Mouse (Mus musculus): ENCODE results near the gene Fam240a. TPM values are rescaled to one million over a fixed set of nuclear protein-coding genes. Genes with fewer than 3 reads are reported as not detected.

Fam240a gene
- polyA plus RNA-seq, 1 experiment from 2014 or later, result not detected

DNA sequence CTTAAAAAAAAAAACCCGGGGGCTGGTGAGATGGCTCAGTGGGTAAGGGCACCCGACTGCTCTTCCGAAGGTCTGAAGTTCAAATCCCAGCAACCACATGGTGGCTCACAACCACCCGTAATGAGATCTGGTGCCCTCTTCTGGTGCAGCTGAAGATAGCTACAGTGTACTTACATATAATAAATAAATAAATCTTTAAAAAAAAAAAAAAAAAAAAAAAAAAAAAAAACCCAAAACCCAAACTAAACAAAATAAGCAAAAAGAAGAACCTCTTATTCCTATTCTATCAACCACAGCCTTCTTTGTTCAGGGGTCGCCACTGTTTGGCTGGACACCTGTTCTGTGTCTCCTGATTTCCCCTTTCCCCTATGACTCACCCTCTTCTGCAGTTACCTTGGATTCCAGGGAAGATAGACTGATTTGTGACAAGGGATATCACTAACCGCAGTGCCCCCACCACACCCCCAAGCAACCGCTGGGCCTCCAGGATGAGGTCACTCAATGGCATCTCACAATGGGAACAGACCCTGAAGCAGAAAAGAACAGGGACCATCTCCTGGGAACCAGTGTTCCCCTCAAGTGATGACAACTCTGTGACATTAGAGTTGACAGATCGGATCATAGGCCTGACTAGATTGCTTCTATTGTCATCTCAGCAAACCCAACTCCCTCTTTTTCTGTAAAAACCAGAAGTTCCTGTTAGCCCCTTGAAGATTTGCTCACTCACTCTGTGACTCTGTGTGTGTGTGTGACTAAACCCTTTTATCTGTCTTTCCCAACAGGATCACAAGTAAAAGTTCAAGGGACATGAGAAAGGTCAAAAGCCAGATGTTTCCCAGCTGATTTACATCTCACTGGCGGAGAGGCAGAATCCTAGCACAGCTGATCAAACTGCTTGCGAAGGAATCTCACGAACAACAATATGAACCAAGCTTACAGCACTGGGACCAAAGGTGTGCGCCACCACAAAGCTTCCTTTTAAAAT, 21.1 kb upstream of the Fam240a start:
- Histone ChIP-seq H3K4me2 (replicated peaks) (no peak overlapping the region), H3K4me1 (no peaks in the 10 kb centered on the region), H3K9ac (replicated peaks) (no peak overlapping the region), H3K9me3 (no peaks in the 10 kb centered on the region), H3K27me3 (no peaks in the 10 kb centered on the region), H3K27ac (replicated peaks) (no peak overlapping the region), H3K36me3 (no peaks in the 10 kb centered on the region), H3K4me3 (no peak overlapping the region)
- no peak for ATAC-seq (replicated peaks)
- WGBS, result 85% methylated on average over 12 of the region's 12 CpGs

GRCm38 (mm10) chr9:110935941-110936340, 19.3 kb upstream of the Fam240a start:
- H3K4me1 ChIP-seq, result no peaks in the 10 kb centered on the region
- H3K27ac ChIP-seq (replicated peaks), result no peak overlapping the region
- H3K4me3 ChIP-seq, result no peak overlapping the region
- no peak for ATAC-seq (replicated peaks)
- no peaks in the 10 kb centered on the region for H3K27me3 ChIP-seq
- 86% methylated on average over 7 of the region's 7 CpGs for WGBS
- H3K9ac ChIP-seq (replicated peaks), result no peak overlapping the region
- no peaks in the 10 kb centered on the region for H3K36me3 ChIP-seq
- no peak overlapping the region for H3K4me2 ChIP-seq (replicated peaks)
- no peaks in the 10 kb centered on the region for H3K9me3 ChIP-seq

- H3K4me1 ChIP-seq, result no peaks in the 10 kb centered on the region
- WGBS, result 73% methylated on average over 12 of the region's 12 CpGs
- no peak overlapping the region for H3K9ac ChIP-seq (replicated peaks)
- H3K4me2 ChIP-seq (replicated peaks), result no peak overlapping the region
- no peaks in the 10 kb centered on the region for H3K9me3 ChIP-seq
- no peak for ATAC-seq (replicated peaks)
- no peak overlapping the region for H3K4me3 ChIP-seq
- H3K27ac ChIP-seq (replicated peaks), result no peak overlapping the region
- no peaks in the 10 kb centered on the region for H3K36me3 ChIP-seq
- H3K27me3 ChIP-seq, result no peaks in the 10 kb centered on the region
These were observed 17.3 kb upstream of the Fam240a start for GRCm38 (mm10) chr9:110933850-110934437.

GRCm38 (mm10) chr9:110931573-110931972, 14.9 kb upstream of the Fam240a start:
- Histone ChIP-seq H3K27ac (replicated peaks) (no peak overlapping the region), H3K4me2 (replicated peaks) (no peak overlapping the region), H3K27me3 (no peaks in the 10 kb centered on the region), H3K36me3 (no peaks in the 10 kb centered on the region), H3K4me1 (no peaks in the 10 kb centered on the region), H3K9ac (replicated peaks) (no peak overlapping the region), H3K9me3 (no peaks in the 10 kb centered on the region), H3K4me3 (no peak overlapping the region)
- 54% methylated on average over 6 of the region's 6 CpGs for WGBS
- ATAC-seq (replicated peaks), result no peak

DNA sequence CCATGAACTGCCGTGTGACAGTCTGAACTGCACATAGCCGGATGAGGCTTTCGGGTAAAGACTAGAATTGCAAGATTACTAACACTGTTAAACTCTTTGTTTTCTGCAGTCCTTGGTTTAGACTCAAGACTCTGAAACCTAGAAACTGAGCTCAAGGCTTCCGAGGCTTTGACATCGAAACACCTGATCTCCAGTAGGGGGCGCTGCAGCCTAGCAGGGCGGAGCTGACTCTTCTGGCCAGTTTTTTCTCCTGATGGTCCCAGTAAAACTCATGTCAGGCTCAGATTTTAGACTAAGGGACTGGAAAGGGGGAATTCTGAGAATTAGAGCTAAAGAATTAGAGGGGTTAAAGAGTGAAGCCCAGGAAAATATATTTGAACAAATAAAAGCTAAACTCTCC, 6.1 kb upstream of the Fam240a start:
- 18% methylated on average over 7 of the region's 7 CpGs for WGBS
- no peak overlapping the region for H3K27ac ChIP-seq (replicated peaks)
- no peaks in the 10 kb centered on the region for H3K9me3 ChIP-seq
- H3K4me3 ChIP-seq, result no peak overlapping the region
- no peak for ATAC-seq (replicated peaks)
- no peaks in the 10 kb centered on the region for H3K4me1 ChIP-seq
- no peak overlapping the region for H3K4me2 ChIP-seq (replicated peaks)
- H3K36me3 ChIP-seq, result no peaks in the 10 kb centered on the region
- H3K27me3 ChIP-seq, result no peaks in the 10 kb centered on the region
- H3K9ac ChIP-seq (replicated peaks), result no peak overlapping the region

DNA sequence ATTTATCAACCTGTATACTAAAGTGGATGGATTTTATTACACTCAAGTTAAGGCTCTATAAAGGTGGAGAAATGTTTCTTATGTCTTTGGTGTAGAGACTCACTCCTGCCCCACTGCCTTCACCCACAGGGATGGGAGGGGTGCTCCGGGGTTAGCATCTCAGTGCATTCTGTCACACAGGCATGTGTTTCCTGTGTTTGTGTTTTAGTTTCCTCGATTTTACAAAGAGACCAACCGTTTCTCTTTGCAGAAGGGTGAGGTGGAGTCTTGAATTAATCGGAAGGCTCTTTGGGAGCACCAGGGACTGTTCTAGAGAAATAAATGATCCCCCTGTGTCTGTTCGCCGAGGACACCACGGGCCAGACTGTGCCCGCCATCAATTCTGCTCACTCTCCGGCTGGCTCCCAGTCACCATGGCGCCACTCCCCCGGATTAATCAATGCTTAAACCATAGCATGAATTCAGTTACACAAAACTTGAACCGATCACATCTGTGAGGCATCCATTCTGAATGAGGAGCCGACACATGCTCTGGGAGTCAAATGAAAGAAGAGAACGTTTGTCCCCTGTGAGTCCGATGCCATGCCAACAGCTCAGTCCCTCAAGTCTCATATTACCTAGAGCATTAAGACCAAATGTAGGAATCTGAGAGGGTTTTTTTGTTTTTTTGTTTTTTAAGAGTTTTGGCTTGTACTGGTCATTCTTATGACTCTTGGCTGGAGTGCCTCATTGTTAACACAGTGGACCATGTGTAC, 4.2 kb upstream of the Fam240a start:
- Histone ChIP-seq H3K4me1 (no peaks in the 10 kb centered on the region), H3K4me2 (replicated peaks) (no peak overlapping the region), H3K27me3 (no peaks in the 10 kb centered on the region), H3K9ac (replicated peaks) (no peak overlapping the region), H3K36me3 (no peaks in the 10 kb centered on the region), H3K4me3 (no peak overlapping the region), H3K27ac (replicated peaks) (no peak overlapping the region; the same call in 1 of the 2 replicates), H3K9me3 (no peaks in the 10 kb centered on the region)
- ATAC-seq (replicated peaks), result no peak
- WGBS, result 71% methylated on average over 15 of the region's 15 CpGs

DNA sequence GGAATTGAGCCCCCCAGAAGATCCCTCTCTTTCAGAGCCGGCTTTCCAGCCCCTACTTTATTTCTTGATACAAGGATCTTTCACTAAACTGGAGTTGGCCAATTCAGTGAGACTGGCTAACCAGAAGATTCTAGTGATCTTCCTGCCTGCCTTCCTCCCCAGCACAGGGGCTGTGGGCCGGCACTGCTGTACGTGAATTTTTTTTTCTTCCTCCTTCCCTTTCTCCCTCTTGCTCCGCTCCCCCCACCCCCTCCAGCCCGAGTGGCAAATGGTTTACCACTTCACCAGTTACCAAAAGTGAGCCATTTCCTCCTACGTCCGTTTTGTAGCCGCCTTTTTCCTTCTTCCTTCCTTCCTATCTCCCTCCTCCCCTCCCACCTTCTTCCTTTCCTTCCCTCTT, 1.2 kb downstream of the Fam240a start:
- no peaks in the 10 kb centered on the region for H3K4me1 ChIP-seq
- 85% methylated on average over 8 of the region's 8 CpGs for WGBS
- H3K9ac ChIP-seq (replicated peaks), result no peak overlapping the region
- H3K27me3 ChIP-seq, result no peaks in the 10 kb centered on the region
- H3K9me3 ChIP-seq, result no peaks in the 10 kb centered on the region
- no peak overlapping the region for H3K4me2 ChIP-seq (replicated peaks)
- ATAC-seq (replicated peaks), result no peak
- no peaks in the 10 kb centered on the region for H3K36me3 ChIP-seq
- H3K27ac ChIP-seq (replicated peaks), result no peak overlapping the region
- no peak overlapping the region for H3K4me3 ChIP-seq

- Histone ChIP-seq H3K9ac (replicated peaks) (no peak overlapping the region), H3K27me3 (no peaks in the 10 kb centered on the region), H3K9me3 (no peaks in the 10 kb centered on the region), H3K36me3 (no peaks in the 10 kb centered on the region), H3K27ac (replicated peaks) (no peak overlapping the region), H3K4me3 (no peak overlapping the region), H3K4me2 (replicated peaks) (no peak overlapping the region), H3K4me1 (no peaks in the 10 kb centered on the region)
- no peak for ATAC-seq (replicated peaks)
- 62% methylated on average over 21 of the region's 21 CpGs for WGBS
These were observed 1.9 kb downstream of the Fam240a start for GRCm38 (mm10) chr9:110914631-110915236.

- Histone ChIP-seq H3K36me3 (no peaks in the 10 kb centered on the region), H3K4me3 (no peak overlapping the region), H3K4me1 (no peaks in the 10 kb centered on the region), H3K9me3 (no peaks in the 10 kb centered on the region), H3K27me3 (no peaks in the 10 kb centered on the region), H3K27ac (replicated peaks) (no peak overlapping the region), H3K9ac (replicated peaks) (no peak overlapping the region), H3K4me2 (replicated peaks) (no peak overlapping the region)
- no peak for ATAC-seq (replicated peaks)
- WGBS, result 70% methylated on average over 6 of the region's 6 CpGs
These were observed 7.2 kb downstream of the Fam240a start for GRCm38 (mm10) chr9:110909371-110909967.

DNA sequence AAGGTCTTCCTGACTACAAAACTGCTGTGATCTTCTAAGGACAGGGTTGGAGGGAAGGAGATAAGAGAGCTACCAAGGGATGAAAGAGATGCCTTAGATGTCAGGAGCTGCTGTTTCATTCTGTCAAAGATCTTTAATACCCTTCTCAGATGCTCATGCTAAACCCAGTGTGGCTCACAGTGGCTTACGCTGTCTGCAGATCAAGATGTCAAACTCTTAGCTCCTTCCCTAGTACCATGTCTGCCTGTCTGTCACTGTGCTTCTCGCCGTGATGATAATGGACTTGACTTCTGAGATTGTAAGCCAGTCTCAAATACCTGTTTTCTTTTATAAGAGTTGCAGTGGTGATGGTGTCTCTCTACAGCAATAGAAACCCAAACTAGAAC, 8.0 kb downstream of the Fam240a start:
- H3K9ac ChIP-seq (replicated peaks), result no peak overlapping the region
- no peak overlapping the region for H3K27ac ChIP-seq (replicated peaks)
- H3K4me2 ChIP-seq (replicated peaks), result no peak overlapping the region
- H3K4me3 ChIP-seq, result no peak overlapping the region
- H3K36me3 ChIP-seq, result no peaks in the 10 kb centered on the region
- H3K27me3 ChIP-seq, result no peaks in the 10 kb centered on the region
- H3K9me3 ChIP-seq, result no peaks in the 10 kb centered on the region
- WGBS, result 89% methylated on average over 3 of the region's 3 CpGs
- H3K4me1 ChIP-seq, result no peaks in the 10 kb centered on the region
- no peak for ATAC-seq (replicated peaks)

DNA sequence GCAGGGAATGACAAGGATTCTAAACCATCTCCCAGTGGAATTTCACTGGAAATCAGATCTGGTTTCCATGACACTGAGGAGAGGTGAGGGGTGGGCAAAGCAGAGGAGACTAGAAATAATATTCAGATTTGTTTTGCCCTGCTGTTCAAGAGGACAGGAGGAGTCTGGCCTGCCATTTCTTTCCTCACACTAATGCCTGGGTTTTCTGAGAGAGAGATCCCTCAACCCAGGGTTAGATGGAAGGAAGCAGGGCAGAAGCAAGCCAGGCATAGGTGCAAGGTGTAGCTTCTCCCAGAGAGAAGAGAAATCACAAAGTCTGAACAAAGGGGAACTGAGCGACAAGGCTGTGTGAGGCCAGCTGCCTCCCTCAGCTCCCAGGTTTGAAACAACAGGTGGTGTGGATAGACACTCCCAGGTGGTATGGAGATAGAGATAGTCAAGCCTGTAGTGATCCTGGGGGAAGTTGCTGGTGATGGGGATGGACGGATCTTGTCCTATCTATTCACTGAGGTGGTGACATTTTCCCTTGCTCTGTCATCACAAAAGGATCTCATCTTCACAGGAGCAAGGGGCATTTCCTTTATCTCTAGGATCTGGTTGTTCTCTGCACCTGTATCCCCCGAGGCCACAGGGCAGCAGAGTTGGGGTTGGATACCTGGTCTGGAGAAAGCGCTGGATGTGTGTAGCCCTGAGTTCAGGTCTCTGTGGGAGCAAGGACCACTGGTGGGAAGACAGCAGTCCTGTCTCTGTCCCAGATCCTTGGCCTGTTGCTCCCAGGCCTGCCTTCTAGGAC, 8.6 kb downstream of the Fam240a start:
- no peak overlapping the region for H3K9ac ChIP-seq (replicated peaks)
- no peak overlapping the region for H3K4me3 ChIP-seq
- no peaks in the 10 kb centered on the region for H3K36me3 ChIP-seq
- H3K9me3 ChIP-seq, result no peaks in the 10 kb centered on the region
- H3K27ac ChIP-seq (replicated peaks), result no peak overlapping the region
- WGBS, result 81% methylated on average over 4 of the region's 4 CpGs
- ATAC-seq (replicated peaks), result no peak
- no peaks in the 10 kb centered on the region for H3K27me3 ChIP-seq
- no peak overlapping the region for H3K4me2 ChIP-seq (replicated peaks)
- no peaks in the 10 kb centered on the region for H3K4me1 ChIP-seq

Data from forebrain, embryonic 15.5 days (tissue).